Mouse (Mus musculus) embryonic fibroblast, embryonic 13.5 days (primary cell): ENCODE results near the gene Aldh5a1.

Source experiments
- CTCF ChIP-seq: IDR thresholded peaks from 2 replicates; pipeline ENCODE4 v1.5.1; 2011; ENCODE audit warnings: mild to moderate bottlenecking, control low read depth, low read length, moderate library complexity, borderline replicate concordance; ENCODE audit not compliant: insufficient read depth
- POLR2A ChIP-seq: IDR thresholded peaks from 2 replicates; pipeline ENCODE4 v1.6.1; 2011; ENCODE audit warnings: low read depth, mild to moderate bottlenecking, control low read depth, low read length, moderate library complexity

DNA sequence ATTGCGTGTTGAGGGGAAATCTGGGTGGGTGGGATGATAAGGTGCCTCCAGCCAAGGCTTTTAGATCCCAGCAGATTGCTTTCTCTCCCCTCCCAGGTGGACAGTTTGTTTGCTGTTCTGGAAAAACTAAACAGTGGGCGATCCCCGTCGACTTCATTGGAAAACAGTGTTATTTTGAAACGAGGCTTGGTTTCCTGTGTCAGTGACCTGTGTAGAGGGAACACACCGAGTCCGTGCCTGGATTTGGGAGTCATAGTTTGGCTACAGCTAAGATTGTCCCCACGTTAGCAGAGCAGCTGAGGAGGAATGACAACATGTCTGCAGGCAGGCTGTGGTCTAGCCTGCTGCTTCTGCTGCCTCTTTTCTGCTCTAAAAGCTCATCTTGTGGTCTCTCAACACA is 5.8 kb upstream of the Aldh5a1 start:
- TF ChIP-seq CTCF (no peak), POLR2A (no peak)
